Mouse (Mus musculus): ENCODE measurements around the gene Ccdc167.

Gene Ccdc167

DNA sequence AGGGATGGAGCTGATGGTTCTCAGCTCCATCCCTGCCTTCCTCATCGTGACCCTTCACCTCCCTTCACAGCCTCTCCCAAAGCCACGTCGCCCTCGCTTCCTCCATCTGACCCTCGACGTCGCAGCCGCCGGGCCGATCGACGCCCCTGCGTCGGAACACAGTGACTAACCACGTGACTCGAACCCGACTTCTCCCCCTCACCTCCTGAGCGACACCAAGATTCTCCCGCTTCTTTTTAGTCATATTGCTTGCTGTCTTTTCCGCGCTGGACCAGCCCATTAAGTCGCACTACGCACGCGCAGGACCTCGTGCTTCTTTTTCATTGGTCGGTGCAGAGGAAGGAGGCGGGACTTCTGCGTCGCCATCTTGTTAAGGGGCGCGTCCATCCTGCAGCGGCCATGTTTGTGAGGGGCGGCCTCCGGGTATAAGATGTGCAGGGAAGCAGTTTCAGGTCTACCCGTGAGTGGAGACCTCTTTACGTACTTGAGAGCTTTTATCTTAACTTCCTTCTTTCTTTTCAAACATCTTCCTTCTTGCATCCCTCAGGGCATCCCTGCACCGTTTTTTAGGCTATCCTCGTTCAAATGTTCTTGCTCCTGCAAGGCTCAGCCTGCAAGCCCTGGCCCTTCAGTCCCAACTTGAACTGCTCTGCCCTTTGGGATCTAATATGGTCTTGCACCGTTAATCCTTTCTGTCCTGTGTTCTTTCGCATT is at the start of gene Ccdc167:
Gene Ccdc167, minus strand, starts transcription at position 313 of the 714 bp plus-strand sequence.
- DNase-seq, result peak; percentile 97

- no peak for DNase-seq
Observed at GRCm38 (mm10) chr17:29765380-29765779, 48.5 kb upstream of the Ccdc167 start.

GRCm38 (mm10) chr17:29762551-29762950 is 45.7 kb upstream of the Ccdc167 start:
- DNase-seq, result peak; percentile 54

DNA sequence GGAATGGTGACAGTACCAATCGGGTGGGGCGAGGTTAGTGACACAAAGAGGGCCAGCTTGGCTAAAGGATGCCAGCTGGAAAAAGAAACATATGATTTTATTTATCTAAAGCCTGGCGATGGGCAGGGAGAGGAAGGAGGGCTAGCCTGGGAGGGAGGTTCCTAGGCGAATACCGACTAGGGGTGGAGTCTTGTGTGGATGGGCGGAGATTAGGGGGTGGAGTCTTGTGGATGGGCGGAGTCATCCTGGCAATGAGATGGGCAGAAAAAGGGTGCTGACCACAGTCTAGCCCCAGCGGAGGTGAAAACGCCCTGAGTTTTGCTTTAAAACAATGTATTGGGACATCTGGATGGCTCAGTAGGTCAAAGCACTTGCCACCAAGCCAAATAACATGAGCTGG is 45.1 kb upstream of the Ccdc167 start:
- no peak for DNase-seq

DNA sequence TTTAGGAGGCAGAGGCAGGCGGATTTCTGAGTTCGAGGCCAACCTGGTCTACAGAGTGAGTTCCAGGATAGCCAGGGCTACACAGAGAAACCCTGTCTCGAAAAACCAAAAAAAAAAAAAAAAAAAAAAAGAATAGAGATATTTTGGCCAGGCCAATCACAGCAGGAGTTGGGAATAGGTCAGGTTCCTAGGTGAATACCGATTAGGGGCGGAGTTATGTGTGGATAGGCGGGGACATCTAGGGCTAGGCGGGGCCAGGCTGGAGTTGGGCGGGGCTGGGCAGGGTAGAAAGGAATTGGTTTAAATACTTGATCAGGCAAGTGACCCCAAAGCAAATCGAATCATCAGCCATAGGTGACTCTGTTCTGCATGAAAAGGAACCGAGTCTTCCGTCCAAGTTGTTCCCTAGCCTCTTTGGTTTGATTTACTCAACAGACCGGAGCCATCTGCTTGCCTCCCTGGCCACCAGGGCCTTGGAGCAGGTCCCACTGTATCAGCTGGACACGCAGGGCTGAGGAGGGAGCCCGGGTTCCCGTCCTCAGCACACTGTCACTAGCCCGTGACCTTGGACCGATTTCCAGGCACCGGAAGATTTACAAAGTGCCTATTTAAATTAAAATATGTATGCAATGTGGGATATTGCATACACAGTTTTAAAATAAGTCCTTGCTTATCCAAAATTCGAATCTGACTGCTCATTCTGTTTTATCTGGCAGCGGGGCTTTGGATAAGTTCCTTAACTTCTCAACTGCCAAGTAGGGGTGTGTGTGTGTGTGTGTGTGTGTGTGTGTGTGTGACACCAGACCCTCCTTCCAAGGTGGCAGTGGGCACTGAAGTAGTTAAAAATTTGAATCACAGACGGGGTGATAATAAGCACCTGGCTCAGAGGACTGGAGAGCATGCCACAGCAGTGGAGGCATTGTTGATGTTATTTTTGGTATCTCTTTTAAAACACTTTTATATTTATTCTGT is 43.8 kb upstream of the Ccdc167 start:
- DNase-seq, result no peak

DNA sequence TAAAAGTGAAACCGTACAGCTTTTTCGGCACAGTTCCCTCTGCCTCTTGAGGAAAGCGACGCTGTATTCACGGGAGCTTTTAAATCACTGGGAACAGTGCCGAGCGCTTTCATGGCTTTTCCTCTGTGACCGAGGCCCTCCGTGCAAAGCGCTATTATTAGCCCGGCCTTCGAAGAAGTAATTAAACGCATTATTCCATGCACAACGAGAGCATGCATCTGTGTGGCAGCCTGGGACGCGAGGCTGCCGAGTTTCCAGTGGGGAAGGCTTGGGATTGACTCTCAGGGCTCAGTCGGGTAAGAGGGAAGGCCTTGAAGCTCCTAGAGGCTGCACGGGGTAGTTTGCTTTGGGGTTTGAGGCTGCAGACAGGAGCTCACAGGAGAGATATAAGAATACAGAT is 43.1 kb upstream of the Ccdc167 start:
- DNase-seq, result peak; percentile 9

DNA sequence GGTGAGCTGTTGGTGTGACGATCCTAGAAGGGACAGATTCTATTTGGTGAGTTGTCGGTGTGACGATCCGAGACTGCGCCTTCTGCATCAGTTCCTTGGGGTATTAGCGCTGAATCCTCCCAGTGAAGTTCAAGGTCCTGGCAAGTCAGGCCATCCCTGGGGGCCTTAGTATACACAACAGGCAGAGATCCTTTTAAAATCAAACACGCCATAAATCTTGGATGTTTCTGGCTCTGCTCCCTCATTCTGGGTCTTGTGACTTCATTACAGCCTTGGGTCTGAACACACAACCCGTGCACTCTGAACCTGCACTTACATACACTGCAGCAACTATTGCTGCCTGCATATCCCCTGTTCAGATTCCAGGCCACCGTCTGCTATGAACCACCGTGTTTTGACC is 39.5 kb upstream of the Ccdc167 start:
- DNase-seq, result no peak

DNA sequence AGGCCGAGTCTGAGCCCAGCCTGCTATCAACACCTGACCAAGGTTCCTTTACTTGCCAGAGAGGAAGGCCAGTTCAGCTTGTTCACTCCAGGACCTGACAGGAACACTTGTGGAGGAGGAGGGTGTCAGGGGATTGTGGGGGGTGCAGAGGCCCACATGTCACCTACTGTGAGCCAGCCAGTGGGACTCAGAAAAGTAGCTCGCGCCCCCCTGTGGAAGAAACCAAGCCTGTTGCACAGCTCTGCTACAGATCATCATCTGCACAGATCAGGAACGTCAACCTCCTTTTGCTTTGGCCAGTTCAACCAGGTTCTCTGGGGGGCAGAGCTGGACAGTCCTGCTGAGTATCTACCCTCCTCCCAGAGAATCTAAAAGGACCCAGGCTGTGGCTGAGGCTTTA is 37.7 kb upstream of the Ccdc167 start:
- DNase-seq, result no peak

DNA sequence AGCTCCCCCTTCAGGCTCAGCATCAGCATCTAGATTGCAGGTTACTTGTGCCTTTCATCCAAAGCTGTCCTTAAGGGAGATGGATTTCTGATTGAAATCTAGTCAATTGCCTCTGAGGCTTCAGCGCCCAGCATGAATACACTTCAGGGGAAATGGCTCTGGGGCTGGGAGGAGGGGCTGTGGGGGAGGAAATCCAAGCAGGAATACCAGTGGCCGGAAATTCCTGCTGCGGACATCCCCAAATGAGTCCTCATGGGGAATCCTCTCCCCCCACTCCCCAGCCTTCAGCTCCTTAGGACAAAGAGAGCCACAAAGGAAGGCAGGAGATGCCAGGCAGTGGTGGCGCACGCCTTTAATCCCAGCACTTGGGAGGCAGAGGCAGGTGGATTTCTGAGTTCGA is 30.6 kb upstream of the Ccdc167 start:
- no peak for DNase-seq

- peak; percentile 33 for DNase-seq
Observed at GRCm38 (mm10) chr17:29737849-29738804, 21.3 kb upstream of the Ccdc167 start.

DNA sequence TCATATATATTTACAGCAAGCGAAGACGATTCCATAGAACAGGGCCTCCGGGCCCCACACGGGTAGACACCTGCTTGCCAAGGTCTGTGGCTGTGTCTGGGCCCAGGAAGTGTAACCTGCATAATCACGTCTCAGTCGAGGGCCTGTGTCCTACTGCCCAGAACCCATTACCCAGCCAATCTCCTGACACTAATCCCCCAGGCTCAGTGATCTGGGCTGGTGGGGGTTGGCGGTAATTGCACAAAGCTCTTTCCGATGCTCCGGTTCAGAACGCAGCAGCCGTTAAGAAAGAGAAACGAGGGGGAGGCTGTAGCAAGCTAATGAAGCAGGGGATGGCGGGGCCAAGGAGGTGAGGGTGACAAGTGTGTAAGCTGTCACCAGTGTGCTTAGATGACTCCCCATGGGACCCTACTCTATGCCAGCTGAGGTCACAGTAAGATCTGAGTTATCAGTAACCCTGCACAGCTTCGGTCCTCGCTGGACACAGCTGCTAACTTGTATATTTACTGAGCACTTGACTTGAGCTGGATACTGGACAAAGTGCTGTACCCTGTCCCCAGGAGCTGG is 19.7 kb upstream of the Ccdc167 start:
- no peak for DNase-seq

GRCm38 (mm10) chr17:29732522-29732921 is 15.7 kb upstream of the Ccdc167 start:
- no peak for DNase-seq

DNA sequence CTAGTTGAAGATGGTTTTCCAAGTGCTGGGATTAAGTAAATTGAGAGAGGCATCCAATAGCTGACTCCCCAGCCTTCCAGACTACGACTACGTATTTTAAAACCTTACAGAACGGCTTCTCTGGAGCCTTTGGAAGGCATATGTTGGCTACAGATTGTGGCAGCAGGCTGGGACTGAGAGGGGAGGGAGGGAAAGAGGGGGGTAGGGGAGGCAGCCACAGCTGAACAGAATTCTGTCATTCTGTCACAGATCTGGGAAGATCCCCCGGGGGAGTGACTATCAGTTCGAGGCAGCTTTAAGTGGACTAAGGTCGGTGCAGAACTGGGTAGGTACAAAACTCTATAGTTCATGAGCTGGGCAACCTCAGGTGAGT is 15.1 kb upstream of the Ccdc167 start:
- DNase-seq, result no peak

- no peak for DNase-seq
Observed at GRCm38 (mm10) chr17:29731266-29731952, 14.6 kb upstream of the Ccdc167 start.

DNA sequence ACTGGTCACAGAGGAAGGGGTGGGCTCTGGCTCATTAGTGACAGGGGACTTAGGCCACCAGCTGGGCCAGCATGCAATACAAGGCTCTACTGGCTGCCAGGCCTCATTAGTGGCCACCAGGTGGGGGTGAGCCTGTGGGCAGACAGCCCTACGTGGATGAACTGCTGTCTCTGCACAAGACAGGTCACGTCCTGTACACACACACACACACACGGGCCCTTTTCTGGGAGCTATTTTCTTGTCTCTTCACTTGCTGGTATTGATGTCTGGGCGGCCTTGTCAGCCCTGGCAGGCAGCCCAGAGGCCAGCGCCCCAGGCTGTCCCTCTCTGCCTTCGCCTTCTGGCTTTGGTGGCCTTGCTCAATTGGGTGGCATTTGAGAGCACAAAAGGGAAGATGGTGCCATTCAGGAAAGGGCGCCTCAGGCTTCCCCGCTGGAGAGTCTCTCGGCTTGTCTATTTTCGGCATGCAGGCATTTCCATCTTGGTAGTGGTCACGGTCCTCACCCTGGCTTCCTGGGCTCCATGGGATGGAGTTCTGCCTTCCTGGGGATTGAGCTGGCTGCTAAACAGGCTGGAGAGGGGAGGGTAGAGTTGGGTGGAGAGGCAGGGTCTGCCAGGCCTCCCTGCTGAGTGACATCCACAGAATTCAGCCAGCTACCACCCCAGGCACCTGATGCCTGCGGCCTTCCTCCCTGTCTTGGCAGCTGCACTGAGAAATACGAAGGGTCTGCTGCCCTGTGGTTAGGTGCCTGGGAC is 13.8 kb upstream of the Ccdc167 start:
- no peak for DNase-seq

GRCm38 (mm10) chr17:29728082-29728481 is 11.2 kb upstream of the Ccdc167 start:
- DNase-seq, result no peak

GRCm38 (mm10) chr17:29725027-29725620 is 8.3 kb upstream of the Ccdc167 start:
- no peak for DNase-seq

GRCm38 (mm10) chr17:29724610-29725009 is 7.8 kb upstream of the Ccdc167 start:
- no peak for DNase-seq

DNA sequence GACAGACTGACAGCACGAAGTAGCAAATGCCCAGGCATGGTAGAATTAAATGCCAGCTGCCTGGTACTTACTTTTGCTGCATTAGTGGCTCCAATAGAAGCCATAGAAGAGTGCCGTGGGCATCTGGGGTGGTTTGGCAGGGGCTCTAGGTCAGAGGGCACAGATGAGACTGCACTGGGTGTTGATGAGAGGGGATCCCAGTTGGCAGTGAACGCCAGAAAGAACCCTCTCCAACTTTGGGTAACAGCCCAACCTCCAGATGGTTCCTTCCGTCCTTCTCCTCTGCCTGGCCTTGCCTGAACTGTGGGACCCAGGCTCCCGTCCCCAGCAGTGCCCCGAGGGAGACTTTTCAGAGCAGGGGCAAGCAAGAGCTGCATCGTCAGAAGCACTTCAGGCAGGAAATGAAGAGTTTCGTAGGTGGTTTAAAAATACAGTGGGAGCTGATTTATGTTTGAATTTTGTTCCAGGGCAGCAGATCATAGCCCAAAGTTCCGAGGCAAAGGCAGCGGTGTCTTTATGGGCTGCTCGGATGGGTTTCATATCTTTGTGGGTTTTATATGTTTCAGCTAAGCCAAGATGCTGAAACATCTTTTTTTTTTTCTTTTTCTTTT is 4.0 kb upstream of the Ccdc167 start:
- no peak for DNase-seq
